Mouse (Mus musculus): ENCODE measurements around the gene Trpm3. TPM values are rescaled to one million over a fixed set of nuclear protein-coding genes. Genes with fewer than 3 reads are reported as not detected.

Gene Trpm3
- polyA plus RNA-seq, 1 experiment: 1.2 TPM

- Histone ChIP-seq H3K4me3 (ENCODE audit: control insufficient read depth, low read depth, low read length) (peak overlapping the region; percentile 71), H3K27ac (ENCODE audit: control insufficient read depth, insufficient read depth, low read depth, low read length) (no peak overlapping the region), H3K27me3 (ENCODE audit: control insufficient read depth, insufficient read depth, low read length) (no peaks in the 10 kb centered on the region), H3K4me1 (ENCODE audit: control insufficient read depth, insufficient read depth, low read length) (no peaks in the 10 kb centered on the region; the same call in none of the 2 replicates), H3K36me3 (ENCODE audit: control insufficient read depth, insufficient read depth, low read length) (no peaks in the 10 kb centered on the region)
- no peak for TF ChIP-seq CTCF (IDR thresholded peaks at IDR 0.05; ENCODE audit: control insufficient read depth, insufficient read depth, insufficient replicate concordance, low read depth, low read length)
- no peak for TF ChIP-seq POLR2A (IDR thresholded peaks at IDR 0.05; ENCODE audit: control insufficient read depth, low read depth, low read length)
Measured at GRCm38 (mm10) chr19:23034933-23035332, 896.1 kb downstream of the Trpm3 start.

GRCm38 (mm10) chr19:23035786-23036185 lies 896.9 kb downstream of the Trpm3 start:
- Histone ChIP-seq H3K27ac (ENCODE audit: control insufficient read depth, insufficient read depth, low read depth, low read length) (no peak overlapping the region), H3K27me3 (ENCODE audit: control insufficient read depth, insufficient read depth, low read length) (no peaks in the 10 kb centered on the region), H3K36me3 (ENCODE audit: control insufficient read depth, insufficient read depth, low read length) (no peaks in the 10 kb centered on the region), H3K4me1 (ENCODE audit: control insufficient read depth, insufficient read depth, low read length) (no peaks in the 10 kb centered on the region; the same call in none of the 2 replicates), H3K4me3 (ENCODE audit: control insufficient read depth, low read depth, low read length) (peak overlapping the region; percentile 71)
- TF ChIP-seq POLR2A (IDR thresholded peaks at IDR 0.05; ENCODE audit: control insufficient read depth, low read depth, low read length): no peak
- no peak for TF ChIP-seq CTCF (IDR thresholded peaks at IDR 0.05; ENCODE audit: control insufficient read depth, insufficient read depth, insufficient replicate concordance, low read depth, low read length)

- TF ChIP-seq CTCF (IDR thresholded peaks at IDR 0.05; ENCODE audit: control insufficient read depth, insufficient read depth, insufficient replicate concordance, low read depth, low read length) (no peak), POLR2A (IDR thresholded peaks at IDR 0.05; ENCODE audit: control insufficient read depth, low read depth, low read length) (peak; percentile 33; the same call in 1 of the 2 replicates)
- no peaks in the 10 kb centered on the region for H3K27me3 ChIP-seq (ENCODE audit: control insufficient read depth, insufficient read depth, low read length)
- peak overlapping the region; percentile 83 for H3K4me3 ChIP-seq (ENCODE audit: control insufficient read depth, low read depth, low read length)
- no peaks in the 10 kb centered on the region; the same call in none of the 2 replicates for H3K4me1 ChIP-seq (ENCODE audit: control insufficient read depth, insufficient read depth, low read length)
- no peaks in the 10 kb centered on the region for H3K36me3 ChIP-seq (ENCODE audit: control insufficient read depth, insufficient read depth, low read length)
- no peak overlapping the region for H3K27ac ChIP-seq (ENCODE audit: control insufficient read depth, insufficient read depth, low read depth, low read length)
Measured at GRCm38 (mm10) chr19:23036782-23037477, 898.1 kb downstream of the Trpm3 start.

GRCm38 (mm10) chr19:23037499-23037898 lies 898.7 kb downstream of the Trpm3 start:
- H3K27ac ChIP-seq (ENCODE audit: control insufficient read depth, insufficient read depth, low read depth, low read length): no peak overlapping the region
- no peak for TF ChIP-seq CTCF (IDR thresholded peaks at IDR 0.05; ENCODE audit: control insufficient read depth, insufficient read depth, insufficient replicate concordance, low read depth, low read length)
- no peak for TF ChIP-seq POLR2A (IDR thresholded peaks at IDR 0.05; ENCODE audit: control insufficient read depth, low read depth, low read length)
- H3K27me3 ChIP-seq (ENCODE audit: control insufficient read depth, insufficient read depth, low read length): no peaks in the 10 kb centered on the region
- no peaks in the 10 kb centered on the region for H3K36me3 ChIP-seq (ENCODE audit: control insufficient read depth, insufficient read depth, low read length)
- no peaks in the 10 kb centered on the region; the same call in none of the 2 replicates for H3K4me1 ChIP-seq (ENCODE audit: control insufficient read depth, insufficient read depth, low read length)
- peak overlapping the region; percentile 83 for H3K4me3 ChIP-seq (ENCODE audit: control insufficient read depth, low read depth, low read length)

GRCm38 (mm10) chr19:23038321-23038720 lies 899.5 kb downstream of the Trpm3 start:
- no peaks in the 10 kb centered on the region for H3K36me3 ChIP-seq (ENCODE audit: control insufficient read depth, insufficient read depth, low read length)
- peak overlapping the region; percentile 38 for H3K4me3 ChIP-seq (ENCODE audit: control insufficient read depth, low read depth, low read length)
- no peaks in the 10 kb centered on the region; the same call in none of the 2 replicates for H3K4me1 ChIP-seq (ENCODE audit: control insufficient read depth, insufficient read depth, low read length)
- H3K27me3 ChIP-seq (ENCODE audit: control insufficient read depth, insufficient read depth, low read length): no peaks in the 10 kb centered on the region
- no peak overlapping the region for H3K27ac ChIP-seq (ENCODE audit: control insufficient read depth, insufficient read depth, low read depth, low read length)
- TF ChIP-seq POLR2A (IDR thresholded peaks at IDR 0.05; ENCODE audit: control insufficient read depth, low read depth, low read length): no peak
- no peak for TF ChIP-seq CTCF (IDR thresholded peaks at IDR 0.05; ENCODE audit: control insufficient read depth, insufficient read depth, insufficient replicate concordance, low read depth, low read length)

- Histone ChIP-seq H3K27me3 (ENCODE audit: control insufficient read depth, insufficient read depth, low read length) (no peaks in the 10 kb centered on the region), H3K27ac (ENCODE audit: control insufficient read depth, insufficient read depth, low read depth, low read length) (no peak overlapping the region), H3K4me1 (ENCODE audit: control insufficient read depth, insufficient read depth, low read length) (no peaks in the 10 kb centered on the region; the same call in 1 of the 2 replicates), H3K4me3 (ENCODE audit: control insufficient read depth, low read depth, low read length) (no peak overlapping the region), H3K36me3 (ENCODE audit: control insufficient read depth, insufficient read depth, low read length) (no peaks in the 10 kb centered on the region)
- TF ChIP-seq CTCF (IDR thresholded peaks at IDR 0.05; ENCODE audit: control insufficient read depth, insufficient read depth, insufficient replicate concordance, low read depth, low read length): no peak
- no peak for TF ChIP-seq POLR2A (IDR thresholded peaks at IDR 0.05; ENCODE audit: control insufficient read depth, low read depth, low read length)
Measured at GRCm38 (mm10) chr19:23041483-23042167, 902.8 kb downstream of the Trpm3 start.

- H3K27me3 ChIP-seq (ENCODE audit: control insufficient read depth, insufficient read depth, low read length): no peaks in the 10 kb centered on the region
- H3K27ac ChIP-seq (ENCODE audit: control insufficient read depth, insufficient read depth, low read depth, low read length): no peak overlapping the region
- TF ChIP-seq POLR2A (IDR thresholded peaks at IDR 0.05; ENCODE audit: control insufficient read depth, low read depth, low read length) (no peak), CTCF (IDR thresholded peaks at IDR 0.05; ENCODE audit: control insufficient read depth, insufficient read depth, insufficient replicate concordance, low read depth, low read length) (no peak)
- no peaks in the 10 kb centered on the region for H3K36me3 ChIP-seq (ENCODE audit: control insufficient read depth, insufficient read depth, low read length)
- H3K4me1 ChIP-seq (ENCODE audit: control insufficient read depth, insufficient read depth, low read length): no peaks in the 10 kb centered on the region; the same call in 1 of the 2 replicates
- H3K4me3 ChIP-seq (ENCODE audit: control insufficient read depth, low read depth, low read length): no peak overlapping the region
Measured at GRCm38 (mm10) chr19:23042168-23042733, 903.4 kb downstream of the Trpm3 start.
